Mouse (Mus musculus) spleen, postnatal 14 days (tissue): Measurements from ENCODE around the gene Ccdc144b.

Experiments
- DNase-seq, 2 experiments: peaks; one replicate each; pipeline ENCODE4 v3.0.0; 2021 to 2022; ENCODE audit warnings: low spot score in 2 of 2

The Ccdc144b gene

DNA sequence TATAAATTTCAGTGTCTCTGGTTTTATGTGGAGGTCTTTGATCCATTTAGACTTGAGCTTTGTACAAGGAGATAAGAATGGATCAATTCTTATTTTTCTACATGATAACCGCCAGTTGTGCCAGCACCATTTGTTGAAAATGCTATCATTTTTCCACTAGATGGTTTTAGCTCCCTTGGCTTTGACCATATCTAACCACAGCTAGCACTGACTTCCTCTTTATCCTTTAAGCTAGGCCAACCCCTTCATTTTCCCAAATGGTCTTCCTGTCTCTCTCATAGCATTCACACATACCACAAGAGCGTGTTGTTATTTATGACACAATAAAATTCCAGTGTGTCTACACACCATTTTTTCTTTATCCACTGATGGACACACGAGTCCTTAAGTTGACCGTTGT, 23.4 kb downstream of the Ccdc144b start:
- DNase-seq = no peak

DNA sequence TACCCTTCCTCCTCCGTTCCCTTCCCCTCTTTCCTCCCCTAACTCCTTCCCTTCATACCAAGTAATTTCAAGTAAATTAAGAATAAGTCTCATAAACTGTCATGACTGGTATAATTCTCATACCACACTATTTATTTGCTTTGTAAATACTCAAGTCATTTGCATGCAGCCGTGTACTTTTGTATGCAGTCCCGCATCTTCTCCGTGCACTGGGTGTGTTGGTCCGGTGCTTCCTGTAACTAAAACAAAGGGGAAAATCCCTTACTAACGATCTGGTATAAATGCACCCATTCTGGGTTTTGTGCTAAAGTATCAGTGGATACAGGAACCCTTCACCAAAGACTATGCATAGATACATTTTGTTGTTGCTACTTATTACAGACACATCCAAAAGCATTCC, 27.6 kb downstream of the Ccdc144b start:
- DNase-seq = no peak

DNA sequence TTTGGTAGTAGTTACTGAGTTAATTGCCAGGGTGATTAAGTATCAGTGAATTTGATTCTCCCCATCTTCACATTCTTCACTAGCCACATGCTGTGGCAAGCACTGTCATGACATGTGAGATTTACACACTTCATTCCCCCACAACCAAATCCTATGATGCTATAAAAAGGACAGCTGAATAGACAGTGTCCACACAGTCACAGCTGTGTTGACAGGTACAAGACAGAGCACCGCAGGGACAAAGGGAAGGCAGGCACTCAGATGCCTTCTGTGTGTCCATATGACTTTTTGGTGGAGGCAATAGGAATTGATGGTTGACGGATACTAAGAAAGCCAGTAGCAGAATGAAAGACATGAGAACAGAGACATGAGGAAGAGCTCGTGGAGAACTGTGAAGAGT, 42.1 kb downstream of the Ccdc144b start:
- DNase-seq = no peak

DNA sequence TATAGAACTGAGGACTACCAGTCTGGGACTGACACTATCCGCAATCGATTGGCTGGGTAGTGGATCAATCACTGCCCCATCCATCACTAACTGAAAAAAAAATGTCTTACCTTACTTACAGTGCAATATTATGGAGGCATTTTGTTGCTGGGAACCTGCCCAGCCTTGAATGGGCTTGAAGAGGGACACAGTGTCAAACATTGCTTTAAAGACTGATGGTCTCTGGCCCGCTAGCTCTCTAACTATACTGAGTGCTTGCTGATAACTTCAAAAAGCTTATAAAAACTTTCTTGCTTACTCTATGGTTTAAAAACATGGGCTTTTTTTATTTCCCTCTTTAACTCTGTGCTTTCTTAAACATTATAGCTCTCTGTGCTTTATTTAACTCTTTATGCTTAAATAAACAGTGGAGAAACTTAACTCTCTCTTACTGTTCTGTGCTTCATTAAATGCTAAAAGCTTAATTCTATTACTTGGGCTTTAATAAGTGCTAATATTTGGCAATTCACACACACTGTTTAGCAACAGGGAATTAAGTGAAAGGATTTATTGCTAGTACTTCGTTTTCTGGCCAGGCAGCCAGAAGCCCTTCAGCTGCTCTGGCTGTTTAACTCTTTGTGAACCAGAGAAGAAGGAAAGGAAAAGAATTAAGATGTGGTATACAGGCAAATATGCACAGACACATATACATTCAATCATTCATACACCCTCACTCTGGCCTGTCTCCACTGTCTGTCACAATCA, 44.8 kb downstream of the Ccdc144b start:
- DNase-seq = no peak

DNA sequence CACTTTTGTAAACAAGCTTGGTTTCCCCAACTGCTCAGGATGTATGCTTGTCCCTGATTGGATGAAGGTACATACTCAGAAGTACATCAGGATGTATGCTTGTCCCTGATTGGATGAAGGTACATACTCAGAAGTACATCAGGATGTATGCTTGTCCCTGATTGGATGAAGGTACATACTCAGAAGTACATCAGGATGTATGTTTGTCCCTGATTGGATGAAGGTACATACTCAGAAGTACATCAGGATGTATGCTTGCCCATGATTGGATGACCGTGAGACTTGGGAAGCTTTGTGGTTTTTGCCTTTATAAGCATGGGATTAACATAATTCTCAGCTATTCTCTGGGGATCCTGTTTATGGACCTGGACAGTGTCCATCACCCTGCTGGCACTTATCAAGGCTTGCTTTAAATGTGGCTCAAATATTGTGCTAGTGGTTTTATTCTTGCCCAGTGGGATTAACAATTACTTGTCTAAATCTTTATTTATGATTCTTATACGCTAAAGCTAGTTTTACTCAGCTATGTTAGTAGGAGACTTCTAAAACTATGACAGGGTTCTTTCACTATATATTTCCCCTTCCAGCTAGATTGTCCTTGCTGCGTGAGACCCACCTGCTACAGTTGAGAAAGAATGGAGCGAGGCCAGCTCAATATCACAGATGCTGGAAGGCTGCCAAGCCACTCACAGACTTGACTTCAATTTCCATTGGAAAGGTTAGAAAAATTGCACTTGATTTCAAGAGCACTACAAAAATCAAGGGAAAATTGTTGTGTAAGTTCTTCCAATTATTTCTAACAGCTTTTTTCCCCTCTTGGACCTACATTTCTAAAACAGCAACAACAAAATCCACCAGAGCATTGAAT, 49.1 kb downstream of the Ccdc144b start:
- no peak for DNase-seq

DNA sequence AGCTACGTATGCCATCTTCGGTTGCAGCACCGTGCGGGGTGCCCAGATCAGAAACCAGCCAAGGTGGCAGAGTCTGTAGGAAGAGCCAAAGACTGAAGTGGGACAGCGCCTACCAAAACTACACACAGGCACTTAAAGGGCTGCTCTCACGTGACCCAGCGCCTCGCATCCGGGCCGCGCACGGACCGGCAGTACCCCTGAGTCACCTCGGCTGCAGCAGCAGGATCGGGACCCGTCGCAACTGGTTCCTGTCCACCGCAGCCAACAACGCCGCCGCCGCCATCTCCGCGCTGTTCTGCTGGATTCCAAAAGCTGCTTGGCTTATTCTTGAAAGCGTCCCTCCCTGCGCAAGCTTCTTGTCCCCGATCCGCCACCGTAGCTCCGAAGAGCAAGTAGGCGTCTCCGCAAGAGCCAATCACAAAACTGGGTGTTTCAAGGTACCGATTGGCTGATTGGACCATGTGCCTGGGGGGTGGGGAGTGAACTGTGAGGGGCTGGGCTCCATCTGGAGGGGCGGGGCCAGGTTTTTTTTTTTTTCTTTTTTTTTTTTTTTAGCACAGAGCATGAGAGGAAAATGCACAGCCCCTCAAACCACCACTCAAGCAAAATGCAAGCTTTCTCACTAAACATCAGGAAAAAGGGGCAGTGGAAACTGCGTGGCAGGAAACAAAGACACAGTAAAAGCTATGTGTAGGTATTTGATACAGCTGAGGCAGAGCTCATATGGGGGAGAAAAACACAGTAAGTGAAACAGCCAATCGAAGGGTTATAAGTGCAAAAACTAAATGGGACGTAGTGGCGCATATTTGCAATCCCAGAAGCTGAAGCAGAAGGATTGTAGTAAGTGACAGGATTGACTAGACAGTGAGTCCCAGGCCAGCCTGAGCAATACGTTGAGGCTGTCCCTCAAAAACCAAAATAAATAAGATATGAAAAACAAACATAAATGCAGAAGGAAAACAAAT, 52.8 kb downstream of the Ccdc144b start, which contains the start of gene Mccc1:
Mccc1 (minus strand) TSS at position 404 of the 965 bp plus-strand sequence.
- peak; percentile 74 to 81 for DNase-seq

DNA sequence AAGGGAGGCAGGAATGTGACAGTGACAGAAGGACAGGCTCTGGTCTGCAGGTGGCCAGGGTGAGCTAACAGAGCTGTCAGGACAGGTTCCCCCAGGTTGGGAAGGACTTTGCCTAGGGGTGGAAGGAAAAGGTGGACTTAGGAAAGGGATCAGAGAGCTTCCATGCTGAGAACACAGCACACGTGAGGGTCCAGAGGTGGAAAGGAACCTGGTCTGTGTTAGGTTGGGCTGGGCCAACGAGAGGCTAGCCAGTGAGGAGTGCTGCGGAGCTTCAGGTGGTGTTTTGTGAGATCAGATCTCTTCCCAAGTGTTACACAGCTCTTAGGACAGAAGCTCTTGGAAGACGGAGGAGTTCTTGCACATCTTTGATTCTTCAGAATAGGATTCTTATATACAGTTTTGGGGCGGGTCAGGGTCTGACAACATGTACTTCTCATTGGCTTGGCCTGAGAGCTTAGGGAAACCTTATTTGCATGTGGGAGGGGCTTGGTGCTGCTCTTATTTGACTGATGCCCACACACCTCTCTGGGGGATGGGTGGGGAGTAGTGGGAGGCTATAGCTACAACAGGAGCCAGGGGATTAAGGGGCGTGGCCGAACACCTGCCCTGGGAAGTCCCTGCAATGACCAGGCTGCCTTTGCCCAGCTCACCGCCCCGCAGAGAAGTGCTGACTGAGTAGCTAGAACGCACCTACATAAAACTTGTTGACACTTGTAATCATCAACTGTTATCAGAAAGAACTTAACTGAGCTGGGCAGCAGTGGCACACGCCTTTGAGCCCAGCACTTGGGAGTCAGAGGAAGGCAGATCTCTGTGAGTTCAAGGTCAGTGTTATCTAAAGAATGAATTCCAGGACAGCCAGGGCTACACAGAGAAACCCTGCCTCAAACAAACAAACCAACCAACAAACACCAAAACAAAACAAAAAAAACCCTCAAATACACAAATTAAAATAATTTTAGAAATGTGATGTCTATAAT, 58.5 kb downstream of the Ccdc144b start:
- no peak for DNase-seq

DNA sequence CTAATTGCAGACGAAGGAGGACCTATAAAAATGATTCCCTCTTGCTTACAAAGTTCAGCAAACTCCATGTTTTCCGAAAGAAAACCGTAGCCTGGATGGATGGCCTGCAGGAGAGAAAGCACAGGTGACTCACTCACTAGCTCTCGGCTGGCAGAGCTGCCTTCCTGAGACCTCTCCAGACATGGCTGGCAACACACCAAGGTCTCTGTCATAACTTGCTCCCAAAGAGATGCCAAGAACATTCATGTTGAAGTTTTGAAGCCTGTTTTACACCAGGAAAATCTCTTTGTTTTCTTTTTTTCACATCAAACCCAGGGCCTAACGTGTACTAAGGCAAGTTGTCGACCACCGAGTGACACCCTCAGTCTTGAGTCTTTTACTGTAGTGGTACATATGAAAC, 62.6 kb downstream of the Ccdc144b start:
- no peak for DNase-seq

DNA sequence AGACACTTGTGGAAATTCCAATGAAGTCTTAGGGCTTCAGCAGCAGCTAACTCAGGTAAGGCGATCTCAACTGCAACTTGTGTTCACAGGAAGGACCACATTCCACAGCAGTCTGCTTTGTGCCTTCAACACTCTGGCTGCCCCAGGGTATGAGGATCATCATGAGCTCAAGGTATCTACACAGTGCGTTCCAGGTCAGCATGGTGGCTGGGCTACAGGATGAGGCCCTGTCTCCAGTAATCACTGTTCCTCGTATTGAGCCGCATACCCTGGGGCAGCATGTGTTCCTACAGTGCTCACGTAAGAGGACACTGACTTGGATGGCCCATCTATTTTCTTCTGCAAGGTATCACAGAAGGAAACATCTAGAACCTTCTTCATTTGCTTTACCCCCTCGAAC, 65.3 kb downstream of the Ccdc144b start:
- no peak for DNase-seq

DNA sequence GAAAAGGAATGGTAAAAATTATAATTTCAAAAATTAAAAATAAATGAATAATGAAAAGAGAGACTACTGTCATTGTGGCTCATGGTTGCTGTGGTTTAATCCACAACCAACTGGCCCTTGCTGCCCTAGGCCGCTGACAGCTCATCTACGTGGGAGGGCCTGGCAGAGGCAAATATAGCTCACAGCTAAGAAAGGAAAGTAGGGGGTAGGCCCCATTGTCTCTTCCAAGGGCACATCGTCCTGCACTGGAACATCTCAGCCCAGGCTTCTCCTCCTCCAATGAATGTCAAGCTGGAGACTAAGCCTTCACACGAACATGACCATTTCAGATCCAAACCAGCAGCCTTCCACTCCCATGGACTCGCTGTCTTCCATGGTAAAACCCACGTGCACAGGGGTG, 67.1 kb downstream of the Ccdc144b start:
- DNase-seq = no peak

DNA sequence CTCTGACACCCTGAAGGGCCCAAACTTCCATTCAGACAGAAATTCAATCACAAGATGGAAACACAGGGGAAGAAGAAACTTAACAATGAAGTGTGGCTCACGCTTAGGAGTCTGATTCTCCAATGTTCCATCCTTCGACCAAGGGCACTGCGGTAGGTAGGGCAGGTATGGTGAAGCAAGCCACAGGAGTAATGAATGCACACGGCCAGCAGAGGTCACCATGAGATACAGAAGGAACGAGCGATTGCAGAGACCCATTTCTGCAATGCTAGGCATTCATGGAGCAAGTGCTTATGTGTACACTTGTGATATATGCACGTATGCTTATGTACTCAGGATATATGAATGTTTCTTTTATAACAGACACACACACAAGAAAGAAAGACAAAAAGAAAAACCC, 79.8 kb downstream of the Ccdc144b start:
- DNase-seq = peak in 1 of 2 experiments; percentile 27

DNA sequence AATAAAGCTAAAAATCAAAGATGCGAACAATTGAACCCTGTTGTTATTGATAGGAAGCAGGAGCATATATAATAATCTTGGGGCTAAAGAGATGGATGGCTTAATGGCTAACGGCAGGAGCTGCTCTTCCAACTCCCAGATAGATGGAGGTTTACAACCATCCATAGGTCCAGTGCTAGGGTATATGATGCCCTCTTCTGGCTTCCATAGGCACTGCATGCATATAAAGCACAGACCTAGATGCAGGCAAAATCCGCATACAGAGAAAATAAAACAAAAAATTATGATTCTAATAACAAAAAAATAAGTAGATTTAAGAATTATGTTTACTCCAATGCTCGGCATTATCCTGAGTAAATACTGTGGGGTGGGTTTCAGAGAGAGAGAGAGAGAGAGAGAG, 80.4 kb downstream of the Ccdc144b start:
- peak in 1 of 2 experiments; percentile 18 for DNase-seq

DNA sequence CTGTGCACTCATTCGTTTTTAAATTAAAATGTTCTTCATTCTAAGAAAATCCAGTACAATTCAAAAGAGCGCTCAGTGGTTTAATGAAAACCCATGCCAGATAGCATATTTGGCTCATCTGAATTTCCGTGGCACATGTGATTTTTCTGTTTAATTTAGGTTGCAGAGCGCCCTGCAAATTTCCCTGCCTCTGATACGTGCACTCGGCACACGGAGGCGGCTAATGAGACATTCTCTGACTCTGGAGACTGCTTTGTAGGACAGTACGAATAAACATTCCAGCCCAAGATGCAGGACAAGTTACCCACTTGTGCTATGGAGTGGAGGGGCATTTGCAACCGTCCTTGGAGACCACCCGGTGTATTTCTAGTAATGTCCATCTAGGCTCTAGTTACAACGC, 82.2 kb downstream of the Ccdc144b start:
- no peak for DNase-seq

DNA sequence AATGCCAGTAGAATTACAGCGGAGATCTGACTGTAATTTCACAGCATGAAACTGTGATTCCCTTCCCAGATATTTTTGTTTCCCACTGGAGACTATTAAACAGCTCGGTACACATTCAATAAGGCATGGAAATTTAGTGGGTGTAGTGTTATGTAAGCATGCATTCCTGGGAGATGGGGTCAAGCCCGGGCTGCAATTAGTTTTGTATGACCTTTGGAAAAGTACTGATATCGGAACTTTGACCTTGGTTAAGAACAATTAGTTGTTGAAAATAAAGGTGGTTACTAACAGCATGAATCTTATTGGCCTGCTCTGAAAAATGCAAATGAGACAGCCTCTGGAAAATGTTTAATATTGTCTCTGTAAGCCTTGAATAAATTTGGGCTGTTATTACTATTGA, 82.9 kb downstream of the Ccdc144b start:
- no peak for DNase-seq

DNA sequence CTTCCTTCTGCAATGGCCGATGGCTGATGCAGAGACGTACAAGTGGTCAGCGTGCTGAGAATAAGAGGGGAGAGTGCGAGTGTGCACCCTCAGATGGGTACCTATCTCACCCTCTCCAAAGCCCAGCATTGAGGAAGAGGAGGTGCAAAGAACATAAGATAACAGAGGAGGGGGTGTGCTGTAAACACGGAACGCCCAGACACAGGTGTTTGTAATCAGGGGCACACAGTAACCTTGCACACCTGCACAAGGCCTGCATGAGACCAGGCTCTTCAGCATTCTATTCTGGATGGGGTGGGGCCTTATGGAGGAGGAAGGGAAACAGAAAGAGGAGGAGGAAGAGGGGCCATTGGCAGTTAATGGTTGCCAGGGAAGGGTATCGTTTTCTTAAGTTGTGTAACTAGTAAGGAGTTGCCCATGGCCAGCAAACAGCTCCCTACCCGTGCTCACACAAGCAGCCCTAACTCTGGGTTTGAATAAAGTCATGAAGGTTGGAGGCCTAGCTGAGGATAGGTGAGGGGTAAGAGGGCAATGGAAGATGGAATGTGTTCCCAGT, 85.9 kb downstream of the Ccdc144b start:
- DNase-seq = no peak

DNA sequence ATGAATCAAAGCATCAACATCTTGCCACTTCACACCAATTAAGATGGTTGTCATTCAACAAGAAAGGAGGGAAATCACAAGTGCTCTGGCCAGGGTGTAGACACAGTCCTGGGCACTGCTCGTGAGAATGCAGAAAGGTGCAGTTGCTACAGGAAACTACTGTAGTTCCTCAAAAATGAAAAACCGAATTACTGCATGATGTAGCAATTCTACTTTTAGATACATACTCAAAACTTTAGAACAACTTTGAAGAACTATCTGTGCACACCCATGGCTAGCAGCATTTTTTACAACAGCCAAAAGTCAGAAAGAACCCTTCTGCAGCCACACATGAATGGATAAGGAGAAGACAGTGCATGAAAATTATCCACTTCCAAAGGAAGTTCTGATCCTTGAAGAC, 86.9 kb downstream of the Ccdc144b start:
- DNase-seq = no peak

DNA sequence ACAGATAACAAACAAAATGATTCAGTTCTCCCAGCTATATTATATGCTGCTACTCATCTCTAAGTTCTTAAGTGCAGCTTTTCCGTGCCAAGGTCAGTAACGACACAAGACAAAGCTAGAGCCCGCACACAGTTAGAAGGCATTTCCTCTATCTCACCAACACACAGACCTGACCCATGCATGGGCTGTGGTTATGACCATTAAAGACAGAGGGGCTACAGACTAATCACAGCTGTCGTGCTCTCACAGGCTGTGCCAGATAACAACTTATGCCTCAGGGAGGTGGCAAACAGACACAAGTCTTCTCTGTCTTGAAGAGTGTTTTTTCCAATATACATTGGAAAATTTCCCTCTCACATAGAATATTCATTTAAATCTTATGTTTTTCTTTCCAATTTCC, 88.4 kb downstream of the Ccdc144b start:
- DNase-seq = no peak

DNA sequence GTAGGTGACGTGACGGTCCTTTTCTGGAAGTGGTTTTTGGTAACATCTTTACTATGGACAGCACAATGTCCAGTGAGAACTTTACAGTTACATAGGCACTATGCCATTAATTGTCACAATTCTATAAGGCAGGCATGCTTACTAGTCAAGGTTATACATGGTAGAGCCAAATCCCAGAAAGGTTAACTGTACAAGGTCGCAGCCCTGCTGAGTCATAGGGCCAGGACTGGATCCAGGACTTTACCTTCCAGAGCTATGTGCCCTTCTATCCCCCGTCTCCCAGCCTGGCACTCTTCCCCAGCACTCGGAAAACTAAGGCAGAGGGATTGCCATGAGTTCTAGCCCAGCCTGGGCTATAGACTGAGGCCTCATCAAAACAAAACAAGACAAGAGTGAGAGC, 89.4 kb downstream of the Ccdc144b start:
- DNase-seq = no peak

DNA sequence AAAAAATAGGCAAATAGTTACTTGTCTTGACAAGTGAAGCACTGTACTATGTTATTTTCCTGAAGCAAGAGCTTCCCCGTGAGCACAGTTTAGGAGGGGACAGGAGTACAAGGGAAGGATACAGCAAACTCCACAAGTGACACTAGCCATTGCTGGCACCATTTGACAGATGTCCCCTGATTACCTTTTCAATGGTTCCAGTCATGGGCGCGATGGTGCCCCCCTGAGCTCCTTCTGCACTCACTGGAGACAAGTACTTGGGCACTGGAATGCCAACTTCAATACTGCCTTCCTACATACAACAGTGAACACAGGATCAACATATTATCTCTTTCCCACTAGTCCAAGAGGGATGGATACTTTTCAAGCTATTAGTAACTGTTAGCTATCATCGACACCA, 89.9 kb downstream of the Ccdc144b start:
- no peak for DNase-seq

DNA sequence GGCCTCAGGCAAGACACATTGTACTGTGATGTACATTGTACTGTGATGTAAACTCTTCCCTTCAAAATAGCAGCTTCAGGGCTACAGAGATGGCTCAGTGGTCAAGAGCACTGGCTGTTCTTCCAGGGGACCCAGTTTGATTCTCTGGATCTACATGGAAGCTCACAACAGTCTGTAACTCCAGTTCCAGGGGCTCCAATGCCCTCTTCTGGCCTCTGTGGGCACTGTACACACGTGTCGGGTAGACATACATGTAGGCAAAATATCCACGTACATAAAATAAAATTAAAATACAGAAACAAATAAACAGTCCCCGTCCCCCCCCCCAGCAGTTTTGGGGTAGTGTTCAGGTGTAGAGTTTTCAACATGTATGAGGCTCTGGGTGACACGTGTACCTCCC, 90.4 kb downstream of the Ccdc144b start:
- DNase-seq = no peak
